Mouse (Mus musculus): ENCODE data around the gene Tmem164. TPM values are rescaled to one million over a fixed set of nuclear protein-coding genes. Genes with fewer than 3 reads are reported as not detected.

Gene Tmem164
- polyA plus RNA-seq, 1 experiment from 2014 or later, result 75.2 TPM

DNA sequence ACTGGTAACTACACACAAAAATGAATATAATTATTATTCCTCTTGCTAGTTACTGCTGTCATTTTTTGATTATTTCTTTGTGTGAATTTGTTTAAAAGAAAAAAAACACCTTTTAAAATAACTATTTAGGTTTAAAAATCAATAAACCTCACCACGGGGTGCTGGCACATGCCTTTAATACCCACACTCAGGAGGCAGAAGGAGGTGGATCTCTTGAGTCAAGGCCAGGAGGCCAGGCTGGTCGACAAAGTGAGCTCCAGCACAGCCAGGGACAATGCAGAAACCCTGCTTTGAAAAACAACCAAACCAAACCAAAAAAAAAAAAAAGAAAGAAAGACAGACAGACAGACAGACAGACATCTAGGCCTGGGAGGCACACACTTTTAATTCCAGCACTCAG, 12.1 kb downstream of the Tmem164 start:
- no peak overlapping the region for H3K4me2 ChIP-seq
- peaks cover 23% of the 10 kb centered on the region for H3K4me1 ChIP-seq (replicated peaks)
- H3K9me3 ChIP-seq (replicated peaks), result no peaks in the 10 kb centered on the region
- peaks cover 33% of the 10 kb centered on the region for H3K36me3 ChIP-seq
- no peak for ATAC-seq (ENCODE audit: insufficient number of reproducible peaks, low FRiP score)
- H3K9ac ChIP-seq, result no peak overlapping the region
- no peak overlapping the region for H3K4me3 ChIP-seq
- no peaks in the 10 kb centered on the region for H3K27me3 ChIP-seq (replicated peaks)
- WGBS, result 58% methylated on average over 2 of the region's 2 CpGs
- H3K27ac ChIP-seq (ENCODE audit: poor library complexity, severe bottlenecking), result no peak overlapping the region

- Histone ChIP-seq H3K9ac (no peak overlapping the region), H3K4me3 (no peak overlapping the region), H3K9me3 (replicated peaks) (no peaks in the 10 kb centered on the region), H3K4me2 (no peak overlapping the region), H3K36me3 (peaks cover 37% of the 10 kb centered on the region), H3K27me3 (replicated peaks) (no peaks in the 10 kb centered on the region), H3K4me1 (replicated peaks) (peaks cover 30% of the 10 kb centered on the region), H3K27ac (ENCODE audit: poor library complexity, severe bottlenecking) (no peak overlapping the region)
- 85% methylated on average over 7 of the region's 7 CpGs for WGBS
- ATAC-seq (ENCODE audit: insufficient number of reproducible peaks, low FRiP score), result no peak
These were observed 13.1 kb downstream of the Tmem164 start for GRCm38 (mm10) chrX:142694338-142694737.

- Histone ChIP-seq H3K9ac (no peak overlapping the region), H3K4me3 (no peak overlapping the region), H3K27ac (ENCODE audit: poor library complexity, severe bottlenecking) (no peak overlapping the region), H3K4me2 (no peak overlapping the region), H3K36me3 (peaks cover 36% of the 10 kb centered on the region), H3K27me3 (replicated peaks) (no peaks in the 10 kb centered on the region), H3K4me1 (replicated peaks) (peaks cover 35% of the 10 kb centered on the region), H3K9me3 (replicated peaks) (no peaks in the 10 kb centered on the region)
- ATAC-seq (ENCODE audit: insufficient number of reproducible peaks, low FRiP score), result no peak
- WGBS, result 62% methylated on average over 3 of the region's 3 CpGs
These were observed 13.7 kb downstream of the Tmem164 start for GRCm38 (mm10) chrX:142694856-142695255.

GRCm38 (mm10) chrX:142696789-142697188, 15.6 kb downstream of the Tmem164 start:
- H3K9me3 ChIP-seq (replicated peaks), result no peaks in the 10 kb centered on the region
- 49% methylated on average over 11 of the region's 11 CpGs for WGBS
- no peaks in the 10 kb centered on the region for H3K27me3 ChIP-seq (replicated peaks)
- no peak overlapping the region for H3K4me2 ChIP-seq
- no peak overlapping the region for H3K9ac ChIP-seq
- H3K4me1 ChIP-seq (replicated peaks), result peaks cover 41% of the 10 kb centered on the region
- peaks cover 34% of the 10 kb centered on the region for H3K36me3 ChIP-seq
- ATAC-seq (ENCODE audit: insufficient number of reproducible peaks, low FRiP score), result no peak
- H3K4me3 ChIP-seq, result no peak overlapping the region
- no peak overlapping the region for H3K27ac ChIP-seq (ENCODE audit: poor library complexity, severe bottlenecking)

DNA sequence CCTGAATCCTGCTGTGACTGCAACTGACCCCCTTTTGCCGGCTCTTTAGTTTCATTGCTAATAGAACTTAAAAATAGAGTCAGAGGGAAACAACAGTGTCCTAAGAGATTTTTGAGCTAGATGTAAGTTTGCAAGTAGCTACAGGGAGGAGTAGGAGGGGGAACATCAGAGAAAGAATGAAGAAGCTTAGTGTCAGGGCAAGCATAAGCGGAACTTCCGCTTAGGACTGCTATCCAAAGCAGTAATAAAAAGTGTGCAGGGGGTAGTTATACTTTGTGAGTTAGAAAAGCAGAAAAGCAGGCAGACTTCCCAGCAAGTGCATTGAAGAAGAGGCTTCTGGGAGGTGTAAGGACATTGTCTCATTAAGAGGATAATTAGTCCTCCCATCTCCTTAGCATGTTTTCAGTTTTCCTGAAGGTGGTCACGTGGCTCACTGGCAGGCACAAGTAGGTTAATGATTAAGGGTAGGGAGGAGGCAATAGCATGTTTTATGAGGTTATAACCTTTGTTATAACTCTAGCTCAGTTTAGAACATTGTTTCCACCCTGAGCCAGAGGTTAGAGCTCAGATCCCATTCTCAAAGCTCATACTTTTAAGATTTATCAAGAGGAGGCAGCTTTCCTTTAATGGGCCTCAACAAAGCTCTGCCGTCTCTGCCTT, 16.5 kb downstream of the Tmem164 start:
- WGBS, result 80% methylated on average over 5 of the region's 5 CpGs
- no peak for ATAC-seq (ENCODE audit: insufficient number of reproducible peaks, low FRiP score)
- H3K4me1 ChIP-seq (replicated peaks), result peaks cover 41% of the 10 kb centered on the region
- H3K9ac ChIP-seq, result no peak overlapping the region
- peaks cover 29% of the 10 kb centered on the region for H3K36me3 ChIP-seq
- H3K27me3 ChIP-seq (replicated peaks), result no peaks in the 10 kb centered on the region
- H3K9me3 ChIP-seq (replicated peaks), result no peaks in the 10 kb centered on the region
- H3K27ac ChIP-seq (ENCODE audit: poor library complexity, severe bottlenecking), result no peak overlapping the region; the same call in 1 of the 2 replicates
- no peak overlapping the region for H3K4me2 ChIP-seq
- no peak overlapping the region for H3K4me3 ChIP-seq

GRCm38 (mm10) chrX:142698212-142698611, 17.0 kb downstream of the Tmem164 start:
- Histone ChIP-seq H3K27ac (ENCODE audit: poor library complexity, severe bottlenecking) (no peak overlapping the region), H3K27me3 (replicated peaks) (no peaks in the 10 kb centered on the region), H3K9ac (no peak overlapping the region), H3K9me3 (replicated peaks) (no peaks in the 10 kb centered on the region), H3K4me3 (no peak overlapping the region), H3K36me3 (peaks cover 29% of the 10 kb centered on the region), H3K4me1 (replicated peaks) (peaks cover 41% of the 10 kb centered on the region), H3K4me2 (no peak overlapping the region)
- WGBS, result 73% methylated on average over 7 of the region's 7 CpGs
- ATAC-seq (ENCODE audit: insufficient number of reproducible peaks, low FRiP score), result no peak

DNA sequence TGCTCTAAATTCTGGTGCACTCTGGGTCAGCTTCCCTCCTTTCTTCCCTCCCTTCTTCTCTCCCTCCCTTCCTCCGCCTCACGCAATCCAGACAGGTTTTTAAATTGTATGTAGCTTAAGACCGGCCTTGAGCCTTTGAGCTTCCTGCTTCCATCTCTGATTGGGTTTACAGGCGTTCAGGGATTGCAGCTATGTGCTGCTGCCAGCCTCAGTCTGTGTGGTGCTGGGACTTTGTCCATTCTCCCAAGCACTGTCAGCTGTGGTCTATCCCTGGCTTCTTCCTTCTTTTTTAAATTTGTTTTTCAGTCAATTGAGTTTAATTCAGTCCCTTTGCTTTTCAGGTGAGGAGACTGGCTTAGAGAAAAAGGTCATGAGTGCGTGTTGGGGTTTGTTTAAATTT, 20.9 kb downstream of the Tmem164 start:
- Histone ChIP-seq H3K27ac (ENCODE audit: poor library complexity, severe bottlenecking) (no peak overlapping the region), H3K4me1 (replicated peaks) (peaks cover 28% of the 10 kb centered on the region; the same call in 1 of the 2 replicates), H3K9me3 (replicated peaks) (no peaks in the 10 kb centered on the region), H3K9ac (no peak overlapping the region), H3K36me3 (peaks cover 11% of the 10 kb centered on the region), H3K4me2 (no peak overlapping the region), H3K4me3 (no peak overlapping the region), H3K27me3 (replicated peaks) (no peaks in the 10 kb centered on the region)
- ATAC-seq (ENCODE audit: insufficient number of reproducible peaks, low FRiP score), result no peak
- WGBS, result 76% methylated on average over 5 of the region's 5 CpGs

GRCm38 (mm10) chrX:142702566-142702965, 21.4 kb downstream of the Tmem164 start:
- 47% methylated on average over 3 of the region's 3 CpGs for whole genome bisulfite sequencing
- ATAC-seq (ENCODE audit: insufficient number of reproducible peaks, low FRiP score), result no peak
- Histone ChIP-seq H3K4me2 (no peak overlapping the region), H3K4me1 (replicated peaks) (peaks cover 24% of the 10 kb centered on the region; the same call in 1 of the 2 replicates), H3K9me3 (replicated peaks) (no peaks in the 10 kb centered on the region), H3K4me3 (no peak overlapping the region), H3K27ac (ENCODE audit: poor library complexity, severe bottlenecking) (no peak overlapping the region), H3K36me3 (peaks cover 13% of the 10 kb centered on the region), H3K9ac (no peak overlapping the region), H3K27me3 (replicated peaks) (no peaks in the 10 kb centered on the region)

- Histone ChIP-seq H3K27ac (ENCODE audit: poor library complexity, severe bottlenecking) (no peak overlapping the region), H3K4me3 (no peak overlapping the region), H3K27me3 (replicated peaks) (no peaks in the 10 kb centered on the region), H3K4me2 (no peak overlapping the region), H3K36me3 (peaks cover 7% of the 10 kb centered on the region), H3K9me3 (replicated peaks) (no peaks in the 10 kb centered on the region), H3K9ac (no peak overlapping the region), H3K4me1 (replicated peaks) (peaks cover 15% of the 10 kb centered on the region; the same call in 1 of the 2 replicates)
- ATAC-seq (ENCODE audit: insufficient number of reproducible peaks, low FRiP score), result no peak
- WGBS, result 71% methylated on average over 3 of the region's 3 CpGs
These were observed 22.7 kb downstream of the Tmem164 start for GRCm38 (mm10) chrX:142703953-142704352.

GRCm38 (mm10) chrX:142708257-142708656, 27.1 kb downstream of the Tmem164 start:
- peaks cover 2% of the 10 kb centered on the region; the same call in 1 of the 2 replicates for H3K36me3 ChIP-seq
- no peaks in the 10 kb centered on the region for H3K27me3 ChIP-seq (replicated peaks)
- no peak overlapping the region for H3K9ac ChIP-seq
- no peak for ATAC-seq (ENCODE audit: insufficient number of reproducible peaks, low FRiP score)
- no peak overlapping the region for H3K27ac ChIP-seq (ENCODE audit: poor library complexity, severe bottlenecking)
- no peaks in the 10 kb centered on the region for H3K4me1 ChIP-seq (replicated peaks)
- no peak overlapping the region for H3K4me3 ChIP-seq
- H3K9me3 ChIP-seq (replicated peaks), result no peaks in the 10 kb centered on the region
- no peak overlapping the region for H3K4me2 ChIP-seq

DNA sequence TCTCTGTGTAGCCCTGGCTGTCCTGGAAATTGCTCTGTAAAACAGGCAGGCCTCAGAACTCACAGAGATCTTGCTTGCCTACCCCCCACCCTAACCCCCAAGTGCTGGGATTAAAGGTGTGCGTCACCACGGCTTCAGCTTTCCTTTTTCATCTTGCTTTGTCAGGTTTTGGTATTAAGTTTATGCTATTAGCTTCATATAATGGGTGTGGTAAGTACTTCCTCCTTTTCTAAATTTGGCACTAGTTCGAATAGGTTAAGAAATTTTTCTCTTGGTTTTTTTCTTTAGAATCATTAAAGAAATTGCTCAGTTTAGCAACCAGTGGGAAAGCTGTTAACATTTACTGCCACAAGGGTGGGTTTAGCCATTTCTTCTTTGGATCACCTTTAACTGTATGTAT, 34.8 kb downstream of the Tmem164 start:
- WGBS, result 77% methylated on average over 3 of the region's 3 CpGs
- Histone ChIP-seq H3K4me3 (no peak overlapping the region), H3K27me3 (replicated peaks) (no peaks in the 10 kb centered on the region), H3K4me2 (no peak overlapping the region), H3K36me3 (peaks cover 6% of the 10 kb centered on the region; the same call in 1 of the 2 replicates), H3K4me1 (replicated peaks) (peaks cover 7% of the 10 kb centered on the region; the same call in 1 of the 2 replicates), H3K9ac (no peak overlapping the region), H3K9me3 (replicated peaks) (no peaks in the 10 kb centered on the region), H3K27ac (ENCODE audit: poor library complexity, severe bottlenecking) (no peak overlapping the region)
- no peak for ATAC-seq (ENCODE audit: insufficient number of reproducible peaks, low FRiP score)

- Histone ChIP-seq H3K4me3 (no peak overlapping the region), H3K27me3 (replicated peaks) (no peaks in the 10 kb centered on the region), H3K9me3 (replicated peaks) (no peaks in the 10 kb centered on the region), H3K9ac (no peak overlapping the region), H3K4me1 (replicated peaks) (peaks cover 15% of the 10 kb centered on the region; the same call in 1 of the 2 replicates), H3K36me3 (peaks cover 6% of the 10 kb centered on the region; the same call in 1 of the 2 replicates), H3K27ac (ENCODE audit: poor library complexity, severe bottlenecking) (no peak overlapping the region), H3K4me2 (no peak overlapping the region)
- ATAC-seq (ENCODE audit: insufficient number of reproducible peaks, low FRiP score), result no peak
- 71% methylated on average over 9 of the region's 9 CpGs for WGBS
These were observed 36.8 kb downstream of the Tmem164 start for GRCm38 (mm10) chrX:142717958-142718478.
